Mouse (Mus musculus): ENCODE data around the gene Cdc5l.
"Not testable (repeated sequence)": the region's sequence is repeated elsewhere in the genome, so short reads cannot be mapped to it uniquely, and the experiment has no call there.

Gene Cdc5l

GRCm38 (mm10) chr17:45445923-45446322 lies 12.4 kb upstream of the Cdc5l start:
- in situ Hi-C loops (cut with MboI, MseI) = no loop called here

GRCm38 (mm10) chr17:45434262-45434590 lies 689 bp upstream of the Cdc5l start:
- in situ Hi-C loops (cut with MboI, MseI) = no loop called here

GRCm38 (mm10) chr17:45432706-45433398 lies 685 bp downstream of the Cdc5l start:
- in situ Hi-C loops (cut with MboI, MseI) = no loop called here

- in situ Hi-C loops (cut with MboI, MseI) = no loop called here
Observed at GRCm38 (mm10) chr17:45432007-45432406, 1.5 kb downstream of the Cdc5l start.

- in situ Hi-C loops (cut with MboI, MseI) = no loop called here
Observed at GRCm38 (mm10) chr17:45417387-45417786, 16.1 kb downstream of the Cdc5l start.

GRCm38 (mm10) chr17:45411617-45412016 lies 21.9 kb downstream of the Cdc5l start:
- in situ Hi-C loops (cut with MboI, MseI) = not testable (repeated sequence)

- in situ Hi-C loops (cut with MboI, MseI) = no loop called here
Observed at GRCm38 (mm10) chr17:45408719-45409118, 24.8 kb downstream of the Cdc5l start.

GRCm38 (mm10) chr17:45406281-45406680 lies 27.3 kb downstream of the Cdc5l start:
- in situ Hi-C loops (cut with MboI, MseI) = no loop called here

- in situ Hi-C loops (cut with MboI, MseI) = no loop called here
Observed at GRCm38 (mm10) chr17:45403207-45403606, 30.3 kb downstream of the Cdc5l start.

- in situ Hi-C loops (cut with MboI, MseI) = no loop called here
Observed at GRCm38 (mm10) chr17:45402601-45403000, 30.9 kb downstream of the Cdc5l start.

GRCm38 (mm10) chr17:45402126-45402525 lies 31.4 kb downstream of the Cdc5l start:
- in situ Hi-C loops (cut with MboI, MseI) = no loop called here

- in situ Hi-C loops (cut with MboI, MseI) = no loop called here
Observed at GRCm38 (mm10) chr17:45401126-45401905, 32.2 kb downstream of the Cdc5l start.

- in situ Hi-C loops (cut with MboI, MseI) = no loop called here
Observed at GRCm38 (mm10) chr17:45398021-45398420, 35.5 kb downstream of the Cdc5l start.

GRCm38 (mm10) chr17:45397541-45397940 lies 36.0 kb downstream of the Cdc5l start:
- in situ Hi-C loops (cut with MboI, MseI) = no loop called here

GRCm38 (mm10) chr17:45394612-45395011 lies 38.9 kb downstream of the Cdc5l start:
- in situ Hi-C loops (cut with MboI, MseI) = no loop called here

GRCm38 (mm10) chr17:45393765-45394164 lies 39.8 kb downstream of the Cdc5l start:
- in situ Hi-C loops (cut with MboI, MseI) = no loop called here

GRCm38 (mm10) chr17:45389896-45390295 lies 43.6 kb downstream of the Cdc5l start:
- in situ Hi-C loops (cut with MboI, MseI) = no loop called here

GRCm38 (mm10) chr17:45386986-45387385 lies 46.6 kb downstream of the Cdc5l start:
- in situ Hi-C loops (cut with MboI, MseI) = no loop called here

GRCm38 (mm10) chr17:45383305-45383704 lies 50.2 kb downstream of the Cdc5l start:
- in situ Hi-C loops (cut with MboI, MseI) = no loop called here

GRCm38 (mm10) chr17:45379271-45379784 lies 54.2 kb downstream of the Cdc5l start:
- in situ Hi-C loops (cut with MboI, MseI) = no loop called here

GRCm38 (mm10) chr17:45377323-45377722 lies 56.2 kb downstream of the Cdc5l start:
- in situ Hi-C loops (cut with MboI, MseI) = no loop called here

- in situ Hi-C loops (cut with MboI, MseI) = loop anchor here (5.0 kb wide), 4 partner anchors 77 to 1117 kb away; no protein-coding TSS in a partner anchor
Observed at GRCm38 (mm10) chr17:45373987-45374608, 59.4 kb downstream of the Cdc5l start.
